Mouse (Mus musculus) erythroblast, embryonic 14.5 days (primary cell): ENCODE data around the gene Soat2.

ENCODE experiments used
- GATA1 ChIP-seq: IDR thresholded peaks from 2 replicates; pipeline ENCODE4 v1.6.1; 2012; ENCODE audit warnings: low read length, inconsistent platforms, mixed read lengths
- TAL1 ChIP-seq: IDR thresholded peaks from 3 replicates; pipeline ENCODE4 v1.6.1; 2012; ENCODE audit warnings: low read length, inconsistent platforms, mixed read lengths

GRCm38 (mm10) chr15:102169064-102169463 lies 18.7 kb downstream of the Soat2 start:
- TF ChIP-seq GATA1 (no peak), TAL1 (no peak)
